Mouse (Mus musculus) myocyte (in vitro differentiated cells): Measurements from ENCODE around the gene Gpr183. TPM values are rescaled to one million over a fixed set of nuclear protein-coding genes. Genes with fewer than 3 reads are reported as not detected.

Source experiments
- H3K27me3 ChIP-seq: one replicate; pipeline ENCODE4 v1.6.1; 2011; ENCODE audit not compliant: control insufficient read depth, insufficient read depth, insufficient read length
- H3K36me3 ChIP-seq: one replicate; pipeline ENCODE4 v1.6.1; 2011; ENCODE audit not compliant: control insufficient read depth, insufficient read depth
- H3K4me2 ChIP-seq: one replicate; pipeline ENCODE4 v1.6.1; 2011; ENCODE audit warnings: low read depth, control low read depth
- H3K4me3 ChIP-seq: one replicate; pipeline ENCODE4 v1.5.1; 2011; ENCODE audit warnings: mild to moderate bottlenecking, control low read depth, moderate library complexity
- H3K79me2 ChIP-seq: one replicate; pipeline ENCODE4 v1.6.1; 2011; ENCODE audit not compliant: control insufficient read depth, insufficient read depth
- H3ac ChIP-seq: one replicate; pipeline ENCODE4 v1.6.1; 2011; ENCODE audit not compliant: control insufficient read depth, insufficient read length
- CEBPB ChIP-seq: IDR thresholded peaks from 2 replicates; pipeline ENCODE4 v1.6.1; 2011; ENCODE audit warnings: mild to moderate bottlenecking, moderate library complexity; ENCODE audit not compliant: poor library complexity, insufficient read depth, severe bottlenecking
- E2F4 ChIP-seq: IDR thresholded peaks from one replicate; pipeline ENCODE4 v1.6.1; 2011; ENCODE audit warnings: mild to moderate bottlenecking, control low read depth, moderate library complexity; ENCODE audit not compliant: insufficient read depth
- MAX ChIP-seq: IDR thresholded peaks from one replicate; pipeline ENCODE4 v1.6.1; 2011; ENCODE audit warnings: low read depth, mild to moderate bottlenecking, control low read depth
- MYOD1 ChIP-seq, 3 experiments: IDR thresholded peaks; one replicate each; pipeline ENCODE4 v1.6.1; 2011; ENCODE audit warnings: control low read depth in 2 of 3, low read depth in 2 of 3, mild to moderate bottlenecking in 2 of 3, moderate library complexity in 1 of 3; ENCODE audit not compliant: insufficient read length in 2 of 3, control insufficient read depth in 1 of 3
- MYOG ChIP-seq, 3 experiments: IDR thresholded peaks; one replicate each; pipeline ENCODE4 v1.6.1; 2011; ENCODE audit warnings: control low read depth in 2 of 3, low read depth in 2 of 3, mild to moderate bottlenecking in 2 of 3; ENCODE audit not compliant: insufficient read length in 2 of 3, control insufficient read depth in 1 of 3, insufficient read depth in 1 of 3
- POLR2A ChIP-seq: IDR thresholded peaks from one replicate; pipeline ENCODE4 v1.6.1; 2011; ENCODE audit warnings: low read depth, mild to moderate bottlenecking, control low read depth, moderate library complexity; ENCODE audit not compliant: insufficient read length
- POLR2AphosphoS2 ChIP-seq: IDR thresholded peaks from one replicate; pipeline ENCODE4 v1.6.1; 2011; ENCODE audit warnings: low read depth, control low read depth; ENCODE audit not compliant: insufficient read length
- REST ChIP-seq: IDR thresholded peaks from one replicate; pipeline ENCODE4 v1.6.1; 2011; ENCODE audit warnings: mild to moderate bottlenecking, control low read depth, moderate library complexity; ENCODE audit not compliant: insufficient read depth, insufficient read length
- TCF12 ChIP-seq: IDR thresholded peaks from one replicate; pipeline ENCODE4 v1.6.1; 2011; ENCODE audit warnings: mild to moderate bottlenecking, control low read depth; ENCODE audit not compliant: poor library complexity, insufficient read depth, severe bottlenecking
- TCF3 ChIP-seq: IDR thresholded peaks from one replicate; pipeline ENCODE4 v1.6.1; 2011; ENCODE audit warnings: low read depth, control low read depth; ENCODE audit not compliant: insufficient read length
- USF1 ChIP-seq: IDR thresholded peaks from one replicate; pipeline ENCODE4 v1.6.1; 2011; ENCODE audit warnings: low read depth, mild to moderate bottlenecking, control low read depth, moderate library complexity
- polyA plus RNA-seq: library from polyadenylated mRNA; unstranded; fragments of >200 nt; fragmentation: generic; extraction: Trizol; gene quantifications from one replicate; pipeline ENCODE4 v1.2.1, GENCODE M21; 2012; ENCODE audit warnings: missing spikeins

Gene Gpr183
- polyA plus RNA-seq, 1 experiment = 0.02 TPM

- peaks cover 4% of the 10 kb centered on the region for H3K36me3 ChIP-seq
- TF ChIP-seq USF1 (no peak), TCF3 (no peak), TCF12 (no peak), POLR2AphosphoS2 (no peak), MYOD1 (IDR thresholded peaks at IDR 0.05; ENCODE audit: control insufficient read depth in 1 of 3, insufficient read length in 2 of 3, low read depth in 2 of 3) (no peak), CEBPB (no peak), E2F4 (no peak), POLR2A (no peak), MYOG (IDR thresholded peaks at IDR 0.05; ENCODE audit: control insufficient read depth in 1 of 3, insufficient read depth in 1 of 3, insufficient read length in 2 of 3, low read depth in 2 of 3) (no peak), MAX (no peak), REST (no peak)
- H3ac ChIP-seq = no peak overlapping the region
- H3K4me2 ChIP-seq = no peak overlapping the region
- H3K27me3 ChIP-seq = no peaks in the 10 kb centered on the region
- H3K4me3 ChIP-seq = no peak overlapping the region
- no peaks in the 10 kb centered on the region for H3K79me2 ChIP-seq
Observed at GRCm38 (mm10) chr14:121930731-121931383, 34.1 kb downstream of the Gpr183 start.

DNA sequence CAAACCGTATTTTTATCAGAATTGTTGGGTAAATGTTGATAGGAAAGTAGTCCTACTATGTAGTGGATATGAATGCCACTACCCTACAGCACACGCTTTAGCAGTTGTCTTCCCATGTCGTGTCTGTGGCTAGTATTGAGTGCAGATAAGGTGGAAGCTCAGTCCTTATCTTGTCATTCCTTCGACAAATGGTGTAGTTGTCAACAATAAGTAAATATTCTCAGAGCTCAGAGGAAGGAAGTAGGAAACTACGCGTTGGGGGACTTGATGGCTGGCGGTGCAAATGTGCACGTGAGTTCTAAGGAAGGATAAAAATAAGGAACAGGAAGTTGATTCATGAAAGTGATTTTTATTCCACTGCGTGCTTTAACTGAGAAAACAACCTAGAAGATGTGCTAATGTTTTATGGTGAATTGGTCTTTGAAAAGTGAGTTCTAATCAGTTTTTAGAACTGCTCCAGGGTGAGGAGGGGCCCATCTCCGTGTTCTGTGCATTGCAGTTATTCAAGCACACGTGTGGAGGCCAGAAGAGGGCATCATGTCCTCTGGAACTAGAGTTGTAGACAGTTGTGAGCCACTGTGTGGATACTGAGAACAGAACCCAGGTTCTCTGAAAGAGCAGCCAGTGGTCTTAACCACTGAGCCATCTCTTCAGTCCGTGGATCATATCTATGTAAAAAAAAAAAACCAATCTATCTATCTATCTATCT, 35.6 kb downstream of the Gpr183 start:
- no peak overlapping the region for H3ac ChIP-seq
- TF ChIP-seq MYOD1 (IDR thresholded peaks at IDR 0.05; ENCODE audit: control insufficient read depth in 1 of 3, insufficient read length in 2 of 3, low read depth in 2 of 3) (no peak), POLR2AphosphoS2 (no peak)
- H3K4me2 ChIP-seq = no peak overlapping the region
- no peak overlapping the region for H3K4me3 ChIP-seq
- H3K36me3 ChIP-seq = peaks cover 4% of the 10 kb centered on the region
- no peaks in the 10 kb centered on the region for H3K79me2 ChIP-seq
- no peaks in the 10 kb centered on the region for H3K27me3 ChIP-seq

- TF ChIP-seq MYOG (IDR thresholded peaks at IDR 0.05; ENCODE audit: control insufficient read depth in 1 of 3, insufficient read depth in 1 of 3, insufficient read length in 2 of 3, low read depth in 2 of 3) (no peak), MYOD1 (IDR thresholded peaks at IDR 0.05; ENCODE audit: control insufficient read depth in 1 of 3, insufficient read length in 2 of 3, low read depth in 2 of 3) (no peak)
- H3K36me3 ChIP-seq = peaks cover 4% of the 10 kb centered on the region
- H3K27me3 ChIP-seq = no peaks in the 10 kb centered on the region
- H3ac ChIP-seq = no peak overlapping the region
- no peak overlapping the region for H3K4me2 ChIP-seq
- no peak overlapping the region for H3K4me3 ChIP-seq
- H3K79me2 ChIP-seq = no peaks in the 10 kb centered on the region
Observed at GRCm38 (mm10) chr14:121928375-121929137, 36.4 kb downstream of the Gpr183 start.

DNA sequence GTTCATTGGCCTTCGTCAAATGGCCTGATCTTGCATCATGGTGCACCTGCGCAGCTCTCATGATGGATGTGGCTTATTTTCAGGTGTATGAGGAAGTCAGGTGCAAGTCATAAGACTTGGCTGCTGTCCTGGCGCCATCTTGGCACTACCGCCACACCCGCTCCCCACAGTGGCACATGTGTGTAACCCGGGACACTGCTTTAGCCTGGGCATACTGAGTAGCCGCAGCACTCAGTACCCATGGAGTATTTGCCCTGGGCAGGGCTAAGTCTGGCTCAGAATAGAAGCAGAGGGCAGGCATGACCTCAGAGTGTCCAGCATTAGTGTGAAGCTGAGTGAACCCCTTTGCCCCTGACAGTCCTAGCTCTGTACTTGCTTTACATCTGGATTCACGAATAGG, 37.5 kb downstream of the Gpr183 start:
- no peak overlapping the region for H3K4me3 ChIP-seq
- H3ac ChIP-seq = no peak overlapping the region
- H3K79me2 ChIP-seq = no peaks in the 10 kb centered on the region
- no peak overlapping the region for H3K4me2 ChIP-seq
- H3K36me3 ChIP-seq = no peaks in the 10 kb centered on the region
- no peak for TF ChIP-seq MYOD1 (IDR thresholded peaks at IDR 0.05; ENCODE audit: control insufficient read depth in 1 of 3, insufficient read length in 2 of 3, low read depth in 2 of 3)
- no peak for TF ChIP-seq REST
- TF ChIP-seq E2F4 = no peak
- TF ChIP-seq POLR2A = no peak
- no peak for TF ChIP-seq USF1
- no peak for TF ChIP-seq POLR2AphosphoS2
- H3K27me3 ChIP-seq = no peaks in the 10 kb centered on the region

GRCm38 (mm10) chr14:121926901-121927300, 38.1 kb downstream of the Gpr183 start:
- Histone ChIP-seq H3K79me2 (no peaks in the 10 kb centered on the region), H3ac (no peak overlapping the region), H3K27me3 (no peaks in the 10 kb centered on the region), H3K4me3 (no peak overlapping the region), H3K36me3 (no peaks in the 10 kb centered on the region), H3K4me2 (no peak overlapping the region)
- TF ChIP-seq CEBPB (no peak), MYOD1 (IDR thresholded peaks at IDR 0.05; ENCODE audit: control insufficient read depth in 1 of 3, insufficient read length in 2 of 3, low read depth in 2 of 3) (no peak), REST (no peak), MAX (no peak), MYOG (IDR thresholded peaks at IDR 0.05; ENCODE audit: control insufficient read depth in 1 of 3, insufficient read depth in 1 of 3, insufficient read length in 2 of 3, low read depth in 2 of 3) (no peak), E2F4 (no peak), USF1 (no peak), POLR2A (no peak), TCF12 (no peak), POLR2AphosphoS2 (no peak)
